In the genomic region with DNA sequence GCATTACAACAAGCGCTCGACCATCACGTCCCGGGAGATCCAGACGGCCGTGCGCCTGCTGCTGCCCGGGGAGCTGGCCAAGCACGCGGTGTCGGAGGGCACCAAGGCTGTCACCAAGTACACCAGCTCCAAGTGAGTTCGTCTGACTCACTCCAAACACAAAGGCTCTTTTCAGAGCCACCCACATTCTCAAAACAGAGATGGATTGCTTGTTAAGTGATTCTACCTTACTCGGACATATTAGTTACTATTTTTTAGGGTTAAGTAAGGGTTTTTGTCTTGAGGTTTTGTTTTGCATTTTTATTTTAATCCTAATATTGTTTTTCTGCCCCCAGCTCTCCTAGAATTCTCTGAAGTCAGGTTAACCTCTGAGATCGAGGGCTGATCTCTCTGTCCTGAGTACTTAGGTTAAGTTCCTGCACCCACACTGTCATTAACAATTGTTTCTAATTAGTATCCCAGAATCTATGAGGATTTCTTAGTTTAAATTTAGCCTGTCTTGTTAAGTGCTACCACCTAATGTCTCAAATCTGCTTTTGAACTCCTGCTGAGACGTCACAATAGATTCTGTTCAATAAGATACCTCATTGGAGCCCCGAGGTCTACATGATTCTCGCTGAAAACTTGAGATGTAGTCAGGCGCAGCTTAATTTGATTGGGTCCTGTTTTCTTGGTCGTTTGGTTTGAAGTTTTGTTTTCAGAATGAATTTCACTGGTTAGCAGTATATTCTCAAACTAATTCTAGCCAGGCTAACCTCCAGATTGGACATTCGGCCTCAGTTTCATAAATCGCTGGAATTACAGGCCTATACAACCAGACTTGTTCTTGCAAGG, we compare ENCODE assay signal across 7 mouse cellular contexts. TPM values are rescaled to one million over a fixed set of nuclear protein-coding genes. Genes with fewer than 3 reads are reported as not detected.
DNase-seq lines count a peak whose midpoint lies in the region; ATAC-seq and TF ChIP-seq lines count a peak whose summit lies in the region.

No protein-coding gene starts in this region.

- H3K4me2 ChIP-seq in limb, embryonic 13.5 days (replicated peaks) = peak overlapping the region; percentile 65
- peak overlapping the region; percentile 35 for H3K4me2 ChIP-seq in stomach, postnatal 0 days (replicated peaks; ENCODE audit: low read depth)

- peak overlapping the region; percentile 51; the same call in 1 of the 2 replicates for H3K9ac ChIP-seq in limb, embryonic 13.5 days
- H3K9ac ChIP-seq in stomach, postnatal 0 days (ENCODE audit: low read length) = no peak overlapping the region

- peak overlapping the region; percentile 49 for H3K4me3 ChIP-seq in embryonic facial prominence, embryonic 10.5 days
- peak overlapping the region; percentile 34 for H3K4me3 ChIP-seq in limb, embryonic 13.5 days
- H3K4me3 ChIP-seq in stomach, postnatal 0 days (ENCODE audit: low read depth, low read length) = no peak overlapping the region

- no peaks in the 10 kb centered on the region for H3K9me3 ChIP-seq in embryonic facial prominence, embryonic 10.5 days
- no peaks in the 10 kb centered on the region for H3K9me3 ChIP-seq in limb, embryonic 13.5 days
- no peaks in the 10 kb centered on the region for H3K9me3 ChIP-seq in stomach, postnatal 0 days (ENCODE audit: control insufficient read depth, low read length)

- no peak for ATAC-seq in limb, embryonic 13.5 days (ENCODE audit: low FRiP score, low read depth)
- ATAC-seq in stomach, postnatal 0 days (ENCODE audit: low FRiP score, low TSS enrichment) = peak; percentile 50

- no peaks in the 10 kb centered on the region for H3K36me3 ChIP-seq in embryonic facial prominence, embryonic 10.5 days (replicated peaks)
- no peaks in the 10 kb centered on the region for H3K36me3 ChIP-seq in limb, embryonic 13.5 days
- H3K36me3 ChIP-seq in stomach, postnatal 0 days (ENCODE audit: control insufficient read depth, insufficient read depth, low read length) = no peaks in the 10 kb centered on the region

- H3K27me3 ChIP-seq in embryonic facial prominence, embryonic 10.5 days (replicated peaks; ENCODE audit: low read depth, poor library complexity, severe bottlenecking) = no peaks in the 10 kb centered on the region
- no peaks in the 10 kb centered on the region for H3K27me3 ChIP-seq in limb, embryonic 13.5 days
- no peaks in the 10 kb centered on the region for H3K27me3 ChIP-seq in stomach, postnatal 0 days (ENCODE audit: control insufficient read depth, insufficient read depth, low read length)

- peaks cover 41% of the 10 kb centered on the region for H3K4me1 ChIP-seq in embryonic facial prominence, embryonic 10.5 days
- peaks cover 33% of the 10 kb centered on the region for H3K4me1 ChIP-seq in limb, embryonic 13.5 days
- H3K4me1 ChIP-seq in stomach, postnatal 0 days (replicated peaks; ENCODE audit: control insufficient read depth, insufficient read depth) = no peaks in the 10 kb centered on the region

- H3K27ac ChIP-seq in embryonic facial prominence, embryonic 10.5 days (replicated peaks) = peak overlapping the region; percentile 89
- H3K27ac ChIP-seq in limb, embryonic 13.5 days = peak overlapping the region; percentile 77
- H3K27ac ChIP-seq in stomach, postnatal 0 days (replicated peaks) = peak overlapping the region; percentile 53; the same call in 1 of the 2 replicates

- 11% methylated on average over 18 of the region's 21 CpGs for WGBS in embryonic facial prominence, embryonic 10.5 days
- 15% methylated on average over 14 of the region's 21 CpGs for WGBS in limb, embryonic 13.5 days
- 32% methylated on average over 13 of the region's 21 CpGs for WGBS in stomach, postnatal 0 days

- no peak for TF ChIP-seq EP300 in stomach, postnatal 0 days (optimal IDR thresholded peaks at IDR 0.05)

- TF ChIP-seq CTCF in stomach, postnatal 0 days (IDR thresholded peaks at IDR 0.05; ENCODE audit: low read depth) = no peak

- DNase-seq in thymus, postnatal 0 days (ENCODE audit: low spot score) = peak; percentile 42
- no peak for DNase-seq in thymus, postnatal 14 days
- DNase-seq in embryonic facial prominence, embryonic 10.5 days (ENCODE audit: low spot score) = peak; percentile 15
- DNase-seq in stomach, postnatal 0 days (ENCODE audit: low spot score) = no peak
- DNase-seq in urinary bladder, postnatal 25 days (ENCODE audit: low spot score) = no peak
- DNase-seq in kidney, postnatal 25 days = no peak

RNA-seq across cellular contexts. Expression of gene Hist1h2bp, which starts 0.7 kb away (rescaled TPM):
- 3.4 and 3.5 TPM in 2 replicates for polyA plus RNA-seq in thymus, postnatal 0 days (2015; fragmentation: Nextera tagmentation; extraction: Ambion mirVana)
- polyA plus RNA-seq in embryonic facial prominence, embryonic 10.5 days (2016; fragmentation: Nextera tagmentation; extraction: Ambion mirVana) = 3.1 and 3.2 TPM in 2 replicates
- polyA plus RNA-seq in limb, embryonic 13.5 days (2015; fragmentation: Nextera tagmentation; extraction: Ambion mirVana) = 3.3 TPM in 2 replicates
- 0.54 and 2.0 TPM in 2 replicates for polyA plus RNA-seq in stomach, postnatal 0 days (2015; fragmentation: Nextera tagmentation; extraction: Ambion mirVana)

RNA-seq across cellular contexts. Expression of gene Hist1h2an, which starts 1.0 kb away (rescaled TPM):
- polyA plus RNA-seq in thymus, postnatal 0 days (2015; fragmentation: Nextera tagmentation; extraction: Ambion mirVana) = 32.4 and 51.2 TPM in 2 replicates
- 10.9 and 18.0 TPM in 2 replicates for polyA plus RNA-seq in embryonic facial prominence, embryonic 10.5 days (2016; fragmentation: Nextera tagmentation; extraction: Ambion mirVana)
- 6.8 and 17.0 TPM in 2 replicates for polyA plus RNA-seq in limb, embryonic 13.5 days (2015; fragmentation: Nextera tagmentation; extraction: Ambion mirVana)
- 1.4 and 1.6 TPM in 2 replicates for polyA plus RNA-seq in stomach, postnatal 0 days (2015; fragmentation: Nextera tagmentation; extraction: Ambion mirVana)

RNA-seq across cellular contexts. Expression of gene Hist1h3i, which starts 4.8 kb away (rescaled TPM):
- 392 and 414 TPM in 2 replicates for polyA plus RNA-seq in thymus, postnatal 0 days (2015; fragmentation: Nextera tagmentation; extraction: Ambion mirVana)
- 102 and 103 TPM in 2 replicates for polyA plus RNA-seq in embryonic facial prominence, embryonic 10.5 days (2016; fragmentation: Nextera tagmentation; extraction: Ambion mirVana)
- 133 and 146 TPM in 2 replicates for polyA plus RNA-seq in limb, embryonic 13.5 days (2015; fragmentation: Nextera tagmentation; extraction: Ambion mirVana)
- polyA plus RNA-seq in stomach, postnatal 0 days (2015; fragmentation: Nextera tagmentation; extraction: Ambion mirVana) = 31.2 and 44.3 TPM in 2 replicates

RNA-seq across cellular contexts. Expression of gene Hist1h1b, which starts 7.6 kb away (rescaled TPM):
- 71.7 and 80.7 TPM in 2 replicates for polyA plus RNA-seq in thymus, postnatal 0 days (2015; fragmentation: Nextera tagmentation; extraction: Ambion mirVana)
- 34.8 and 36.2 TPM in 2 replicates for polyA plus RNA-seq in embryonic facial prominence, embryonic 10.5 days (2016; fragmentation: Nextera tagmentation; extraction: Ambion mirVana)
- polyA plus RNA-seq in limb, embryonic 13.5 days (2015; fragmentation: Nextera tagmentation; extraction: Ambion mirVana) = 25.1 TPM in 2 replicates
- 4.3 and 10.5 TPM in 2 replicates for polyA plus RNA-seq in stomach, postnatal 0 days (2015; fragmentation: Nextera tagmentation; extraction: Ambion mirVana)

RNA-seq across cellular contexts. Expression of gene Hist1h2bq, which starts 22.0 kb away (rescaled TPM):
- polyA plus RNA-seq in thymus, postnatal 0 days (2015; fragmentation: Nextera tagmentation; extraction: Ambion mirVana) = 63.1 and 89.0 TPM in 2 replicates
- polyA plus RNA-seq in embryonic facial prominence, embryonic 10.5 days (2016; fragmentation: Nextera tagmentation; extraction: Ambion mirVana) = 21.7 and 23.9 TPM in 2 replicates
- 33.2 and 35.5 TPM in 2 replicates for polyA plus RNA-seq in limb, embryonic 13.5 days (2015; fragmentation: Nextera tagmentation; extraction: Ambion mirVana)
- 7.7 and 9.9 TPM in 2 replicates for polyA plus RNA-seq in stomach, postnatal 0 days (2015; fragmentation: Nextera tagmentation; extraction: Ambion mirVana)

Comparison
In these comparisons a context has a peak if more than half of its experiments do, and no peak if none do; other contexts are left out.
1. DNase-seq: peak in thymus, postnatal 0 days (single experiment) and embryonic facial prominence, embryonic 10.5 days (single experiment); none in thymus, postnatal 14 days (single experiment), stomach, postnatal 0 days (single experiment), urinary bladder, postnatal 25 days (single experiment) and kidney, postnatal 25 days (0 of 2).
2. Peak in every context shown above with its lines, with median percentiles within 50 percentile points of each other: H3K27ac ChIP-seq.